Mouse (Mus musculus) cortical plate, adult 2 months (tissue): ENCODE data around the gene Adap2.

Source experiments
- CTCF ChIP-seq: fragments of 200-500 bp; IDR thresholded peaks from 2 replicates; pipeline ENCODE4 v1.5.1; 2011; ENCODE audit warnings: mild to moderate bottlenecking, control low read depth, low read length; ENCODE audit not compliant: insufficient read depth; ENCODE audit errors: extremely low read depth
- POLR2A ChIP-seq: fragments of 200-500 bp; IDR thresholded peaks from 2 replicates; pipeline ENCODE4 v1.6.1; 2011; ENCODE audit warnings: mild to moderate bottlenecking, low read length, control low read depth; ENCODE audit not compliant: insufficient read depth; ENCODE audit errors: extremely low read depth

GRCm38 (mm10) chr11:80204037-80204436 lies 50.1 kb downstream of the Adap2 start:
- TF ChIP-seq POLR2A = no peak
- TF ChIP-seq CTCF = no peak
